Mouse (Mus musculus) ES-E14 (cell line): ENCODE measurements around the gene Ctr9.

Experiments used
- CHD2 ChIP-seq: IDR thresholded peaks from 2 replicates; pipeline ENCODE4 v1.6.1; 2014; ENCODE audit warnings: mild to moderate bottlenecking, low read depth, low read length, inconsistent platforms
- MAFK ChIP-seq: IDR thresholded peaks from 2 replicates; pipeline ENCODE4 v1.6.1; 2014; ENCODE audit warnings: mild to moderate bottlenecking, low read depth, low read length, inconsistent platforms; ENCODE audit not compliant: insufficient read depth
- ZC3H11A ChIP-seq: IDR thresholded peaks from 2 replicates; pipeline ENCODE4 v1.6.1; 2012; ENCODE audit warnings: low read depth, mild to moderate bottlenecking, inconsistent platforms, low read length, borderline replicate concordance

GRCm38 (mm10) chr7:110982053-110982705, 46.6 kb upstream of the Ctr9 start, which contains the start of gene Mrvi1:
- no peak for TF ChIP-seq MAFK
- no peak for TF ChIP-seq CHD2
- no peak for TF ChIP-seq ZC3H11A
